Mouse (Mus musculus) CH12.LX (cell line): ENCODE measurements around the gene Ptprg. TPM values are rescaled to one million over a fixed set of nuclear protein-coding genes. Genes with fewer than 3 reads are reported as not detected.

Experiments
- DNase-seq: peaks from one replicate; pipeline ENCODE4 v3.0.0-alpha.2; 2013; ENCODE audit errors: extremely low read depth
- H3K27ac ChIP-seq: 2 replicates; pipeline ENCODE4 v1.5.1; 2012; ENCODE audit warnings: low read depth, mild to moderate bottlenecking, control low read depth, moderate library complexity; ENCODE audit not compliant: insufficient read depth
- H3K27me3 ChIP-seq: replicated peaks from 2 replicates; pipeline ENCODE3; 2012; ENCODE audit warnings: inconsistent platforms
- H3K36me3 ChIP-seq, 2 experiments: replicated peaks in 1 of 2; 2 replicates each; pipeline versions ENCODE3 to v1.6.1; 2012; ENCODE audit warnings: inconsistent platforms in 1 of 2, low read length in 1 of 2, mild to moderate bottlenecking in 1 of 2, mixed read lengths in 1 of 2, moderate library complexity in 1 of 2; ENCODE audit not compliant: control insufficient read depth in 1 of 2, insufficient read depth in 1 of 2
- H3K4me1 ChIP-seq, 2 experiments: 2 replicates each; pipeline ENCODE4 v1.6.1; 2012; ENCODE audit warnings: inconsistent platforms in 1 of 2, moderate library complexity in 1 of 2; ENCODE audit not compliant: insufficient read depth in 2 of 2, control insufficient read depth in 1 of 2
- H3K4me2 ChIP-seq: 2 replicates; pipeline ENCODE4 v1.6.1; 2012; ENCODE audit warnings: low read depth, mild to moderate bottlenecking, control low read depth; ENCODE audit not compliant: poor library complexity, insufficient read depth, severe bottlenecking
- H3K4me3 ChIP-seq, 3 experiments: fragments of 150-350 bp in 1 of 3; sonication (generic) in 1 of 3; replicated peaks in 1 of 3; 2 replicates each; pipeline versions ENCODE3 to v1.5.1; 2011 to 2012; ENCODE audit warnings: low read depth in 2 of 3, low read length in 2 of 3, mild to moderate bottlenecking in 2 of 3, moderate library complexity in 2 of 3, control low read depth in 1 of 3, improper control_type of control experiment in 1 of 3, inconsistent platforms in 1 of 3, mixed read lengths in 1 of 3; ENCODE audit not compliant: poor library complexity in 1 of 3
- H3K79me2 ChIP-seq: replicated peaks from 2 replicates; pipeline ENCODE4 v1.6.1; 2012; ENCODE audit warnings: mild to moderate bottlenecking, moderate library complexity; ENCODE audit not compliant: control insufficient read depth, poor library complexity, insufficient read depth, severe bottlenecking; ENCODE audit errors: extremely low read depth
- H3K9ac ChIP-seq: 2 replicates; pipeline ENCODE4 v1.6.1; 2012; ENCODE audit warnings: low read depth, mild to moderate bottlenecking, control low read depth, moderate library complexity; ENCODE audit not compliant: insufficient read depth
- H3K9me3 ChIP-seq: replicated peaks from 2 replicates; pipeline ENCODE3; 2012; ENCODE audit warnings: low read length, inconsistent platforms, mixed read lengths
- BHLHE40 ChIP-seq: IDR thresholded peaks from 2 replicates; pipeline ENCODE4 v1.6.1; 2011; ENCODE audit warnings: mild to moderate bottlenecking, low read depth, low read length, improper control_type of control experiment
- CHD1 ChIP-seq: IDR thresholded peaks from 2 replicates; pipeline ENCODE4 v1.6.1; 2012; ENCODE audit warnings: low read depth, low read length, improper control_type of control experiment, inconsistent platforms
- CTCF ChIP-seq, 2 experiments: IDR thresholded peaks in 1 of 2; conservative IDR thresholded peaks in 1 of 2; 2 replicates each; pipeline ENCODE4 v1.5.1; 2011 to 2012; ENCODE audit warnings: low read depth in 2 of 2, low read length in 2 of 2, improper control_type of control experiment in 1 of 2, inconsistent platforms in 1 of 2, mild to moderate bottlenecking in 1 of 2, moderate library complexity in 1 of 2
- E2F4 ChIP-seq: IDR thresholded peaks from 2 replicates; pipeline ENCODE4 v1.6.1; 2011; ENCODE audit warnings: low read depth, low read length, improper control_type of control experiment; ENCODE audit not compliant: insufficient replicate concordance
- ELF1 ChIP-seq: IDR thresholded peaks from 2 replicates; pipeline ENCODE4 v1.6.1; 2014; ENCODE audit warnings: low read depth, mild to moderate bottlenecking, inconsistent platforms, low read length, improper control_type of control experiment
- EP300 ChIP-seq: IDR thresholded peaks from 2 replicates; pipeline ENCODE4 v1.6.1; 2011; ENCODE audit warnings: low read length, improper control_type of control experiment
- GABPA ChIP-seq: IDR thresholded peaks from 2 replicates; pipeline ENCODE4 v1.6.1; 2012; ENCODE audit warnings: low read depth, low read length, improper control_type of control experiment, inconsistent platforms; ENCODE audit not compliant: insufficient replicate concordance
- IRF4 ChIP-seq: IDR thresholded peaks from 2 replicates; pipeline ENCODE4 v1.6.1; 2014; ENCODE audit warnings: low read depth, mild to moderate bottlenecking, inconsistent platforms, low read length, improper control_type of control experiment
- JUN ChIP-seq: IDR thresholded peaks from 2 replicates; pipeline ENCODE4 v1.6.1; 2011; ENCODE audit warnings: low read depth, mild to moderate bottlenecking, low read length, improper control_type of control experiment, moderate library complexity; ENCODE audit not compliant: insufficient read depth
- JUND ChIP-seq: conservative IDR thresholded peaks from 2 replicates; pipeline ENCODE4 v1.6.1; 2011; ENCODE audit warnings: low read depth, low read length, improper control_type of control experiment
- KAT2A ChIP-seq: IDR thresholded peaks from 2 replicates; pipeline ENCODE4 v1.6.1; 2012; ENCODE audit warnings: low read length, improper control_type of control experiment, inconsistent platforms; ENCODE audit not compliant: insufficient replicate concordance
- MAX ChIP-seq: IDR thresholded peaks from 2 replicates; pipeline ENCODE4 v1.6.1; 2011; ENCODE audit warnings: low read length, improper control_type of control experiment
- MAZ ChIP-seq: IDR thresholded peaks from 2 replicates; pipeline ENCODE4 v1.6.1; 2012; ENCODE audit warnings: low read depth, mild to moderate bottlenecking, inconsistent platforms, low read length, improper control_type of control experiment, moderate library complexity
- MXI1 ChIP-seq: IDR thresholded peaks from 2 replicates; pipeline ENCODE4 v1.6.1; 2011; ENCODE audit warnings: mild to moderate bottlenecking, low read depth, low read length, improper control_type of control experiment
- MYC ChIP-seq: IDR thresholded peaks from 2 replicates; pipeline ENCODE4 v1.6.1; 2011; ENCODE audit warnings: low read depth, mild to moderate bottlenecking, improper control_type of control experiment, low read length
- NELFE ChIP-seq: IDR thresholded peaks from 2 replicates; pipeline ENCODE4 v1.6.1; 2011; ENCODE audit warnings: low read depth, low read length, improper control_type of control experiment
- NRF1 ChIP-seq: IDR thresholded peaks from 2 replicates; pipeline ENCODE4 v1.6.1; 2014; ENCODE audit warnings: low read depth, mild to moderate bottlenecking, inconsistent platforms, low read length, improper control_type of control experiment, moderate library complexity
- PAX5 ChIP-seq: IDR thresholded peaks from 2 replicates; pipeline ENCODE4 v1.6.1; 2012; ENCODE audit warnings: low read length, inconsistent platforms, mixed read lengths
- POLR2AphosphoS2 ChIP-seq: IDR thresholded peaks from 2 replicates; pipeline ENCODE4 v1.6.1; 2011; ENCODE audit warnings: low read depth, low read length, improper control_type of control experiment
- RAD21 ChIP-seq: IDR thresholded peaks from 2 replicates; pipeline ENCODE4 v1.6.1; 2011; ENCODE audit warnings: low read depth, mild to moderate bottlenecking, low read length, improper control_type of control experiment, moderate library complexity
- RCOR1 ChIP-seq: conservative IDR thresholded peaks from 2 replicates; pipeline ENCODE4 v1.6.1; 2012; ENCODE audit warnings: low read depth, mild to moderate bottlenecking, inconsistent platforms, low read length, improper control_type of control experiment
- SIN3A ChIP-seq: IDR thresholded peaks from 2 replicates; pipeline ENCODE4 v1.6.1; 2012; ENCODE audit warnings: low read length, improper control_type of control experiment, inconsistent platforms
- TCF12 ChIP-seq: IDR thresholded peaks from 2 replicates; pipeline ENCODE4 v1.6.1; 2014; ENCODE audit warnings: low read depth, mild to moderate bottlenecking, inconsistent platforms, low read length, improper control_type of control experiment
- USF1 ChIP-seq: IDR thresholded peaks from 2 replicates; pipeline ENCODE4 v1.6.1; 2014; ENCODE audit warnings: low read depth, mild to moderate bottlenecking, inconsistent platforms, low read length, improper control_type of control experiment
- USF2 ChIP-seq: conservative IDR thresholded peaks from 2 replicates; pipeline ENCODE4 v1.6.1; 2011; ENCODE audit warnings: low read depth, low read length, improper control_type of control experiment
- ZC3H11A ChIP-seq: IDR thresholded peaks from 2 replicates; pipeline ENCODE4 v1.6.1; 2012; ENCODE audit warnings: low read depth, mild to moderate bottlenecking, inconsistent platforms, low read length, improper control_type of control experiment
- ZKSCAN1 ChIP-seq: IDR thresholded peaks from 2 replicates; pipeline ENCODE4 v1.6.1; 2012; ENCODE audit warnings: low read depth, inconsistent platforms, low read length, improper control_type of control experiment, borderline replicate concordance
- ZMIZ1 ChIP-seq: IDR thresholded peaks from 2 replicates; pipeline ENCODE4 v1.6.1; 2012; ENCODE audit warnings: low read depth, mild to moderate bottlenecking, inconsistent platforms, low read length, improper control_type of control experiment
- ZNF384 ChIP-seq: IDR thresholded peaks from 2 replicates; pipeline ENCODE4 v1.6.1; 2012; ENCODE audit warnings: low read depth, low read length, improper control_type of control experiment, inconsistent platforms
- dilution Hi-C: fragments of 300-500 bp; cut with MboI; formaldehyde crosslinking; loops from 2 replicates; pipeline ENCODE4 v1.14.3; 2020; ENCODE audit warnings: low sequenced_read_pairs; ENCODE audit not compliant: extremely low pct_unique_long_range_greater_than_20kb, extremely low pct_ligation_motif_present
- in situ Hi-C: fragments of 300-500 bp; cut with MboI; formaldehyde crosslinking; loops from 3 replicates; pipeline ENCODE4 v1.14.3; 2019; ENCODE audit warnings: low sequenced_read_pairs, low pct_ligation_motif_present, low pct_unique_long_range_greater_than_20kb, mixed read lengths
- polyA plus RNA-seq: library from polyadenylated mRNA; unstranded; fragments of >175 nt; gene quantifications from 2 replicates; pipeline ENCODE4 v1.2.1, GENCODE M21; 2012; ENCODE audit warnings: low read depth; ENCODE audit not compliant: insufficient read length
- total RNA-seq, 2 experiments: library from RNA; depleted of rRNA; stranded (reverse); fragments of 300-350 nt in 1 of 2; fragments of >200 nt in 1 of 2; gene quantifications; 2 replicates each; pipeline ENCODE4 v1.2.3; 2012 to 2014

Ptprg gene
- total and polyA plus RNA-seq, 3 experiments = 0.08 TPM; not detected in 2

DNA sequence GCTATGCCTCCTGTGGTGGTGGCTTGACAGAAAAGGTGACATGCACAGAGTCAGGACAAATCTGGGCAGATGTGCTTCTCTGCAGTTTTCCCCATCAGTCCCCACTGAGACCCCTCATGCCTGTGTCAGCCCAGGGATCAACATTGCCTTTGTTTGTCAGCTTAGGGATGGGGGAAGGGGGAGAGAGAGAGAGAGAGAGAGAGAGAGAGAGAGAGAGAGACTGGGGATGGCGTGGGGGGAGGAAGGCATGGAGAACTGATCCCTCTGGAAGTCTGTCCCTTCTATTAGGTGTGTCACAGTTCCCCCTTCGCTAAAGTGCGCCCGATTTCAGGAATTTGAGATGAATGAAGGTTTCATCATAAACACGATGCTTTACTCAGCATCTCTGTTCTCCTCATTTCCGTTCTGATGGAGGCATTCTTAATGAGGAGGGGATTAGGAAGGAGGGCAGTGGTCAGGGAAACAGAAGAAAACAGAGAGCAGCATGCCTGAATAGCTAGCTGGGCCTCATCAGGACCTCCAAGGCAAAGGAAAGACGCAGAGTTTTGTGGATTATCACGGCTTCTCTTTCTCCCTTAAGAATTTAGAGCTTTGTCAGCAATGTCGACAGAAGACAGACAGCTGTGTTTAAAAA is 24.1 kb downstream of the Ptprg start:
- Histone ChIP-seq H3K27me3 (no peaks in the 10 kb centered on the region), H3K4me1 (no peaks in the 10 kb centered on the region), H3K4me2 (no peak overlapping the region)
- dilution Hi-C loops (no loop called here), in situ Hi-C loops (no loop called here)
- no peak for DNase-seq
- TF ChIP-seq CHD1 (no peak), ZNF384 (no peak), EP300 (no peak), RAD21 (no peak), SIN3A (no peak), TCF12 (no peak), MXI1 (no peak), MYC (no peak), ZC3H11A (no peak), MAZ (no peak), GABPA (no peak), RCOR1 (no peak), ZKSCAN1 (no peak), USF1 (no peak)
- TF ChIP-seq, all 38 proteins: peak for 0
- Histone ChIP-seq H3K9me3 (peaks cover 73% of the 10 kb centered on the region), H3K27ac (no peak overlapping the region), H3K36me3 (no peaks in the 10 kb centered on the region), H3K9ac (no peak overlapping the region), H3K4me3 (no peak overlapping the region), H3K79me2 (no peaks in the 10 kb centered on the region)

DNA sequence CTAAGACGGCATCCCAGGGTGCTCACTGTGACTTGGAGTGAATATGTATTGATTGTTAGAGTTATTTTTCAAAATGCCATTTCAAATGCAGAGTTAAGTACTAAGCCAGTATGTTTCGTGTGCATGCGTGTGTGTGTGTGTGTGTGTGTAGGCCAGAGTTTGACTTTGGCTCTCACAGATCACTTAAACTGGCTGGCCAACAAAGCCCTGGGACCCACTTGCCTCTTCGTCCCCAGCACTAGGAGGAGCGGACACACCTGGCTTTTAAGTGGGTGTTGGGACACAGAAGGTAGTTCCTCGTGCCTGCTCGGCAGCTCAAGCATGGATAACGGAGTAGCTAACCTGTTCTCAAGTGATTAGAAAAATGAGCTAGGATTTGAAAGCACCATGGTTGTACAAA is 24.6 kb downstream of the Ptprg start:
- no peak for DNase-seq

More for the DNA sequence above, 24.6 kb downstream of the Ptprg start:
- Histone ChIP-seq H3K4me2 (no peak overlapping the region), H3K36me3 (no peaks in the 10 kb centered on the region), H3K27ac (no peak overlapping the region), H3K9ac (no peak overlapping the region), H3K9me3 (peaks cover 76% of the 10 kb centered on the region), H3K4me3 (no peak overlapping the region), H3K4me1 (no peaks in the 10 kb centered on the region), H3K27me3 (no peaks in the 10 kb centered on the region), H3K79me2 (no peaks in the 10 kb centered on the region)
- no peak for TF ChIP-seq PAX5
- TF ChIP-seq ZMIZ1 = no peak
- no peak for TF ChIP-seq ELF1
- TF ChIP-seq RAD21 = no peak
- no peak for TF ChIP-seq SIN3A
- no peak for TF ChIP-seq JUND
- TF ChIP-seq NRF1 = no peak
- TF ChIP-seq NELFE = no peak
- no peak for TF ChIP-seq CTCF (conservative IDR thresholded peaks at IDR 0.05 in 1 of 2, IDR thresholded peaks at IDR 0.05 in 1 of 2; ENCODE audit: low read depth in 2 of 2, low read length in 2 of 2)
- no peak for TF ChIP-seq KAT2A
- TF ChIP-seq IRF4 = no peak
- TF ChIP-seq POLR2AphosphoS2 = no peak
- TF ChIP-seq BHLHE40 = no peak
- no peak for TF ChIP-seq MAX
- no peak for TF ChIP-seq ZNF384
- no peak for TF ChIP-seq JUN
- TF ChIP-seq TCF12 = no peak
- no peak for TF ChIP-seq MYC
- no peak for TF ChIP-seq USF2
- no peak for TF ChIP-seq E2F4
- in situ Hi-C loops = no loop called here
- dilution Hi-C loops = no loop called here
